Mouse (Mus musculus) stomach, postnatal 0 days (tissue): Measurements from ENCODE around the gene Ktn1. TPM values are rescaled to one million over a fixed set of nuclear protein-coding genes. Genes with fewer than 3 reads are reported as not detected.
A peak's percentile ranks its signal among the peaks of the same experiment; 100 is the strongest.

Experiments used
- ATAC-seq: fragments of 200-750 bp; cut with Nextera tagmentation; 2 replicates; pipeline ENCODE4 v1.8.0; 2017; ENCODE audit not compliant: low FRiP score, low TSS enrichment
- DNase-seq: peaks from one replicate; pipeline ENCODE4 v3.0.0-alpha.2; 2016; ENCODE audit warnings: low spot score
- H3K27ac ChIP-seq: fragments of 300-500 bp; sonication (generic); replicated peaks from 2 replicates; pipeline ENCODE4 v1.5.1; 2014; ENCODE audit warnings: mild to moderate bottlenecking, control low read depth
- H3K27me3 ChIP-seq: fragments of 300-500 bp; sonication (generic); 2 replicates; pipeline ENCODE4 v1.6.1; 2014; ENCODE audit warnings: low read length; ENCODE audit not compliant: control insufficient read depth, insufficient read depth
- H3K36me3 ChIP-seq: fragments of 300-500 bp; sonication (generic); 2 replicates; pipeline ENCODE4 v1.6.1; 2014; ENCODE audit warnings: low read length, mixed read lengths; ENCODE audit not compliant: control insufficient read depth, insufficient read depth
- H3K4me1 ChIP-seq: fragments of 300-500 bp; sonication (generic); replicated peaks from 2 replicates; pipeline ENCODE4 v1.6.1; 2014; ENCODE audit warnings: antibody characterized with exemption; ENCODE audit not compliant: control insufficient read depth, insufficient read depth
- H3K4me2 ChIP-seq: fragments of 300-500 bp; sonication (generic); replicated peaks from 2 replicates; pipeline ENCODE4 v1.6.1; 2014; ENCODE audit warnings: low read depth, mild to moderate bottlenecking, control low read depth, moderate library complexity
- H3K4me3 ChIP-seq: fragments of 300-500 bp; sonication (generic); 2 replicates; pipeline ENCODE4 v1.5.1; 2014; ENCODE audit warnings: low read depth, low read length, control low read depth
- H3K9ac ChIP-seq: fragments of 300-500 bp; sonication (generic); 2 replicates; pipeline ENCODE4 v1.6.1; 2014; ENCODE audit warnings: mild to moderate bottlenecking, low read length, control low read depth, mixed read lengths
- H3K9me3 ChIP-seq: fragments of 300-500 bp; sonication (generic); 2 replicates; pipeline ENCODE4 v1.6.1; 2016; ENCODE audit warnings: low read length; ENCODE audit not compliant: control insufficient read depth
- CTCF ChIP-seq: IDR thresholded peaks from 2 replicates; pipeline ENCODE4 v1.5.1; 2016; ENCODE audit warnings: antibody characterized with exemption, low read depth, mild to moderate bottlenecking, moderate library complexity
- EP300 ChIP-seq: optimal IDR thresholded peaks from 2 replicates; pipeline ENCODE3; 2016; ENCODE audit warnings: antibody characterized with exemption
- WGBS: fragments of 180-500 bp; shearing (Covaris S2); extraction: QIAGEN DNeasy Blood & Tissue Kit; methylation state at CpG from one replicate; pipeline ENCODE4 v1.1.7; 2014; 5-methylcytosine and 5-hydroxymethylcytosine counted together
- polyA plus RNA-seq: library from polyadenylated mRNA; unstranded; fragments of >200 nt; fragmentation: Nextera tagmentation; extraction: Ambion mirVana; gene quantifications from 2 replicates; pipeline ENCODE4 v1.2.1, GENCODE M21; 2015

Gene Ktn1
- polyA plus RNA-seq, 1 experiment from 2014 or later: 48.8 TPM

GRCm38 (mm10) chr14:47626812-47627211 is 21.4 kb upstream of the Ktn1 start:
- WGBS: 69% methylated on average over 2 of the region's 2 CpGs
- no peaks in the 10 kb centered on the region for H3K9me3 ChIP-seq
- no peak overlapping the region for H3K27ac ChIP-seq
- H3K27me3 ChIP-seq: no peaks in the 10 kb centered on the region
- no peak overlapping the region for H3K9ac ChIP-seq
- DNase-seq: no peak
- no peak overlapping the region for H3K4me2 ChIP-seq
- no peaks in the 10 kb centered on the region for H3K4me1 ChIP-seq
- ATAC-seq: no peak
- H3K4me3 ChIP-seq: no peak overlapping the region
- TF ChIP-seq EP300 (no peak), CTCF (no peak)
- no peaks in the 10 kb centered on the region for H3K36me3 ChIP-seq

DNA sequence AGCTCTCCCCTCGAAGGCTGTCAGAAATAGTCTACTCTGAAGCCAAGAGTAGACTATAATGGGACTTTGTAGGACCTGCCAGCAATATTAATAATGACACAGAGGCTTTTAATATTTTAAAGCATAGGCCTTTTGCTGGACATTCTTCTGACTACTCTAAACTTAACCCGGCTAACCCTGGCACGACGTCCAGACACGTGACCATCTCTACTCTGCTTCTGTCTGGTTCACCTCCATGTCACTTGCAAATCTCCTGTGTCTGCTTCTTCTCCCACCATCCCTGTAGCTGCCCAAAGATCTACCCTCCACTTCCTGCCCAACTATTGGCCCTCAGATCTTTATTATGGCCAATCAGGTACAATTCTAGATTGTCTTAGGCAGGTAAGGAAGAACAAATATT is 20.9 kb upstream of the Ktn1 start:
- no peak overlapping the region for H3K4me2 ChIP-seq
- H3K4me1 ChIP-seq: no peaks in the 10 kb centered on the region
- TF ChIP-seq CTCF (no peak), EP300 (no peak)
- no peaks in the 10 kb centered on the region for H3K27me3 ChIP-seq
- ATAC-seq: no peak
- H3K9ac ChIP-seq: no peak overlapping the region
- H3K4me3 ChIP-seq: no peak overlapping the region
- H3K27ac ChIP-seq: no peak overlapping the region
- DNase-seq: no peak
- WGBS: 76% methylated on average over 5 of the region's 5 CpGs
- H3K9me3 ChIP-seq: no peaks in the 10 kb centered on the region
- no peaks in the 10 kb centered on the region for H3K36me3 ChIP-seq

DNA sequence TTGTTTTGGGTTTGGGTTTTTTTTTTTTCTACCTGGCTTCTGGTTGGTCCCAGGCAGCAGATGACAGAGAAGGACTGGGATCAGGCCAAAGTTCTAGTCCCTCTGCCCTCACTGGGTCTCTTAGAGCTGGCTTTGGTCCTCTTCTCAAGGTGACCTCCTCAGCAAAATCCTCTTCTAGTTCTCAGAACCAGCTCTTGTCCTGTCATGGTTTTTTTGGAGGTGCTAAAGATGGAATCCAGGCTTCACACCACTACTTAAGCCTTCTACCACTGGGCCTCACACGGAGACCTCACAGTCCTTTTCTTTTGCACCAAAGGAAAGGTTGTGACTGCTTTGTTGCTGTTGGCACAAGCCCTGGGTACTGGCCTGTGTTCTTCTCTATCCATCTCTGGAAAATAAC is 15.8 kb upstream of the Ktn1 start:
- no peaks in the 10 kb centered on the region for H3K9me3 ChIP-seq
- 79% methylated on average over 1 of the region's 1 CpGs for WGBS
- ATAC-seq (no peak), DNase-seq (no peak)
- no peak overlapping the region for H3K9ac ChIP-seq
- no peaks in the 10 kb centered on the region for H3K36me3 ChIP-seq
- H3K4me1 ChIP-seq: no peaks in the 10 kb centered on the region; the same call in 1 of the 2 replicates
- no peak for TF ChIP-seq CTCF
- no peak for TF ChIP-seq EP300
- H3K27me3 ChIP-seq: no peaks in the 10 kb centered on the region
- H3K4me3 ChIP-seq: no peak overlapping the region
- no peak overlapping the region for H3K27ac ChIP-seq
- no peak overlapping the region for H3K4me2 ChIP-seq

- H3K4me2 ChIP-seq: no peak overlapping the region; the same call in 1 of the 2 replicates
- no peak overlapping the region for H3K4me3 ChIP-seq
- peak; percentile 63 for ATAC-seq
- peak; percentile 38 for DNase-seq
- 16% methylated on average over 9 of the region's 9 CpGs for WGBS
- H3K36me3 ChIP-seq: no peaks in the 10 kb centered on the region
- no peaks in the 10 kb centered on the region for H3K9me3 ChIP-seq
- H3K4me1 ChIP-seq: no peaks in the 10 kb centered on the region; the same call in 1 of the 2 replicates
- no peak overlapping the region for H3K9ac ChIP-seq
- H3K27ac ChIP-seq: no peak overlapping the region; the same call in 1 of the 2 replicates
- TF ChIP-seq CTCF (no peak), EP300 (no peak)
- H3K27me3 ChIP-seq: no peaks in the 10 kb centered on the region
These were observed 13.8 kb upstream of the Ktn1 start for GRCm38 (mm10) chr14:47634410-47634809.

GRCm38 (mm10) chr14:47634846-47635245 is 13.4 kb upstream of the Ktn1 start:
- Histone ChIP-seq H3K4me1 (no peaks in the 10 kb centered on the region; the same call in 1 of the 2 replicates), H3K4me3 (no peak overlapping the region), H3K27ac (no peak overlapping the region; the same call in 1 of the 2 replicates), H3K9ac (no peak overlapping the region), H3K36me3 (no peaks in the 10 kb centered on the region), H3K9me3 (no peaks in the 10 kb centered on the region), H3K27me3 (no peaks in the 10 kb centered on the region), H3K4me2 (no peak overlapping the region; the same call in 1 of the 2 replicates)
- WGBS: 57% methylated on average over 7 of the region's 7 CpGs
- TF ChIP-seq EP300: no peak
- TF ChIP-seq CTCF: no peak
- ATAC-seq: no peak
- DNase-seq: no peak

GRCm38 (mm10) chr14:47638316-47638895 is 9.8 kb upstream of the Ktn1 start:
- Histone ChIP-seq H3K27ac (no peak overlapping the region), H3K4me2 (no peak overlapping the region), H3K36me3 (no peaks in the 10 kb centered on the region), H3K9ac (no peak overlapping the region), H3K27me3 (no peaks in the 10 kb centered on the region), H3K4me1 (no peaks in the 10 kb centered on the region; the same call in 1 of the 2 replicates), H3K9me3 (no peaks in the 10 kb centered on the region), H3K4me3 (no peak overlapping the region)
- 64% methylated on average over 4 of the region's 4 CpGs for WGBS
- TF ChIP-seq EP300 (no peak), CTCF (no peak)
- ATAC-seq (no peak), DNase-seq (no peak)
